Mouse (Mus musculus) 3134 (cell line): ENCODE results near the gene Bcorl1.
"Not testable (repeated sequence)": the region's sequence is repeated elsewhere in the genome, so short reads cannot be mapped to it uniquely, and the experiment has no call there.

Experiments used
- DNase-seq: peaks from one replicate; pipeline ENCODE4 v3.0.0-alpha.2; 2011; ENCODE audit warnings: low spot score; ENCODE audit not compliant: insufficient read length; ENCODE audit errors: extremely low read depth

Bcorl1 gene

DNA sequence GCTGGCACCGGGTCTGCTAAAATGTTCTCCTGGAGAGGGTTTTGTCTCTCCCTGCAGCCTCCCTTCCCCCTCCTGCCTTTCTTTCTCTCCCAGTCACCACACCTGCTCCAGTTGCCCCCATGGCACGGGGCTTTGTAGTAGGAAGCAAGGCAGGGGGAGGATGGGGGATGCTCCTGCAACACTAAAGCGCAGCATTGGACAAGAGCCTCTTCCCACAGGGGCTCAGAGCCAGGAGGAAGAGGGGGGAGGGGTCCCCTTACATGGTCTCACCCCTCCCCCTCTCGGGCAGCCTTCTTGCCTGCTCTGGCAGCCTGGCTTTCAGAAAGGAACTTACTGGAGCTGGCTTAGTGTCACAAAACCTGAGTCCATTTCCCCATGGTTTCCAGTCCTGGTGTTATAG lies 44.8 kb downstream of the Bcorl1 start:
- no peak for DNase-seq

DNA sequence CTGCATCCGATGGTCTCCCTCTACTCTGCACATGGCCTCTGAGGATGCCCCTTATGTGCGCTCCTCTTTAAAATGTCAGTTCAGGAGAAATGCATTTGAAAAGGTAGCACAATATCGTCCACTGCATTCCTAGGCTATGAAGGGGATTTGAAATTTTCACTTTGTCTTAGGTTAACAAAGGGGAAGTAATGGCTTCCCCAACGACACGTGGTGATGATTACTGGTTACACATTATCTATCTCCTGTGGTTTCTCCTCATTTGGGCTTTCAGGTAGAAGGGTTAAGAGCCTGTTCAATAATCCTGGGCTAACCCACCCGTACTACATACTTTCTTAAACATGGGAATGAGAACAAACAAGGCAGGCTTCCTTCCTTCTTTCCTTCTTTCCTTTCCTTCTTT lies 48.2 kb downstream of the Bcorl1 start:
- DNase-seq = no peak

DNA sequence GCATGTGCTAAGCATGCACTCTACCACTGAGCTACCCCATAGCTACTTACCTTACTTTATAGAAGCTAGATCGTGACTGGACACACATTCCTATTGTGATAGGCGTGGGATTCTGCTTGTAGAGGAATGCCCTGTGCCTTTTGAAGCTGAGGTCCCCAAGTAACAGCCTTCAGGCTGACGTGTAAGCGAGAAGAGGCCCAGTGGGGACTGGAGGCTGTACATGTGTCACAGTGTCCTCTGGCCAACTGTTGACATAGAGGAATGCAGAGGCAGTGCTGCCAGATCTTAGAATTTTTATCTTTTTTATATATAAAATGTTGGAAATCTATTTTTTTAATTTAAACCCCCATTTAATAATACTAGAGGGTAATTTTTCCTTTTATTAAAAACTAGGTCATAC lies 58.8 kb downstream of the Bcorl1 start:
- DNase-seq = no peak

DNA sequence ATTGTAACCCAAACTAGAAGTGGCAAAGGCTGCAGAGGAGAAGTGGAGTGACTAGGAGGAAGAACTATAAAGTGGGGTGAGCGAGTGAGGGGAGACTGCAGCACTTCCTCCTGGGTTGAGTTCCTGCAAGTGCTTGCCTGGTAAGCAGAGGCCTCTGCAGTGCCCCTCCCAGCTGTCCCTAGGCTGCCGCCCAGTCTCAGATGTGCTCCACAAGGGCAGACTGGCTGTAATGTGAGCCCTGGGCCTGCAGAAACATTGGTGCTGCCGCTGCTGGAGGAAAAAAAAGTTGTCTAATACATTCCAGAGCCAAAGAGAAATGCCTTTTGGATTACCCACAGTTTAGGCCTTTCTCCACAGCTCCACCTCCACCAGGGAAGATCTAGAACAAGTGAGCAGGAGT lies 64.0 kb downstream of the Bcorl1 start:
- peak; percentile 55 for DNase-seq

DNA sequence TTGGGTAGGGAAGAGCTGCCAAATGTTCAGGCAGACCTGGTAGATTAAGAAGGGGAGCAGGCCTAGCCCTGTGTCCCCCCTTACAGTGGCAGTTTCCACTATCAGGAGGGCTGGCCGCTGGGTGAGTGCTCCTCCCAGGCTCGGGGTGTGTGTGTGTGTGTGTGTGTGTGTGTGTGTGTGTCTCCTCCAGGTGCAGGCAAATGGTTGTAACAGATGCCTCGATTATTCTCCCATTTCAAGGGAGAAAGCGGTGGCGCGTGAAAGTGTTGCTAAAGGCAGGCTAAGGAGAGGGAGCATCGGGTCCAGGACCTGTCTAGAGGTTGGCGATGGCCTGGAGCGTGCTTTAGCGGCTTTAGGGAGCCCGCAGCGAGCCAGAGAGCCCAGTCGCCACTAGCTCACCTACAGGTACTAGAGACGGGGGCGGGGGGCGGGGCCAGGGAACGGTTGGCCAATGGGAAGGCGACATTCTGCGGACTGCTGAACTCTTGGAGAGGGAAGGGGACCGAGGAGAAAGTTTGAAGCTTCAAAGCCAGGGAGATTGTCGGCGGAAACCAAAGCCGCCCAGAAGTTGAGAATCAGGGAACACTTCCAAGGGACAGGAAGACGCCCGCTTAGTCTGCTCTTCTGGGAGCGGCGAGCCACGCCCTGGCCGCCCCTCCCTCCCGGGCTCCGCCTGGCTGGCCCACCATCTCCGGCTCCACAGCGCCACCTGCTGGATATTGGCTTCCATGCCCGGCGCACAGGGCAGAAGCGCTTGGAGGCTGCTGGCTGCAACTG lies 68.6 kb downstream of the Bcorl1 start:
- DNase-seq = peak; percentile 84

DNA sequence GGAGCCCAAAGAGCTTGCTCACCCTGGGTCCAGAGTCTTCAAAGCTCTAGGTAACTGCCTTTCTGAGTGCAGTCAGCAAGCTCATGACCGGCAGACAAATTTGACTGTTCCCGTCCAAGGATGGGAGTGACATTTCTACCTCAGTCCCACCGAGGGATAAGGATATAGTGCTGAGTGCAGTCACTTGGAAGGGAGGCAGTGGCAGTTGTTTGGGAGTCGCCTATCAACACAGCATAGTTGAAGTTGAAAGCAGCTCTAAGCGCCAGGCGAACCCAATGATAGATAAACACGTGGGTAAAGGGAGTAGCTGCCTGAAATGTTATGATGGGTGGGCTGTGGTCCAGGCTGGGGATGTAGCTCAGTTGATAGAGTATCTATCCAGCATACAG lies 69.2 kb downstream of the Bcorl1 start:
- no peak for DNase-seq

DNA sequence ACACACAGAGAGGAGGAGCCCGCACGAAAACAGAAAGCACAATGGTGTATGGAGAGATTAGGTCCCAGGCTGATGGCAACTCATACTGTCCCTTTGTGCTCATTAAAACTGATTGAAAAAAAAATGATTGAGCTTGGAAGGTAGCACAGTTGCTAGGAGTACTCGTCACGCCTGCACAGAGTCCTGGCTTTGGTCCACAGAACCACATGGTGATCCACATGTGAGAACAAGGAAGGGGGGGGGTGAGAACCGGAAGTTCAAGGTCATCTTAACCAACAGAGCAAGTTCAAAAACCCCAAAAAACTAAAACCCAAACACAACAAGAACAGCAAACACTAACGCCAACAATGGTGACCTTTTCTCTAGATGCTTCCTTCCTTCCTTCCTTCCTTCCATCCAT lies 71.5 kb downstream of the Bcorl1 start:
- DNase-seq = no peak

DNA sequence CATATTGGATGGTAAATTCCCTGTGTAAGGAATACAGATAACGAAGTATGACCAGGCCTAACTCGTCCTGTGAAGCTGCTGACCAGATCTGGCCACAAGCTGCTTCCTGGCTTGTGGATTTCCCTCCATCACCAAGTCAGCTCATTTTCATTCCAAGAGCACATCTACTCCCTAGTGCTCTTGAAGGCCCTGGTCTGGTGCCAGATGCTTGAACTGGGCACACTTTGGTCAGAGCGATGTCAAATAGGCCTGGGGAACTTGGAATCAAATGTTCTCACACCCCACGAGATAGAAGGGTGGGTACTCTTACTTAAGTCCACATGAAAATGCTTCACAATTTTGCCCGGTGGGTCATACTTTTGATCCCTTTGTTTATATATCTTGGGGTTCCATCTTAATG lies 73.1 kb downstream of the Bcorl1 start:
- DNase-seq = no peak

DNA sequence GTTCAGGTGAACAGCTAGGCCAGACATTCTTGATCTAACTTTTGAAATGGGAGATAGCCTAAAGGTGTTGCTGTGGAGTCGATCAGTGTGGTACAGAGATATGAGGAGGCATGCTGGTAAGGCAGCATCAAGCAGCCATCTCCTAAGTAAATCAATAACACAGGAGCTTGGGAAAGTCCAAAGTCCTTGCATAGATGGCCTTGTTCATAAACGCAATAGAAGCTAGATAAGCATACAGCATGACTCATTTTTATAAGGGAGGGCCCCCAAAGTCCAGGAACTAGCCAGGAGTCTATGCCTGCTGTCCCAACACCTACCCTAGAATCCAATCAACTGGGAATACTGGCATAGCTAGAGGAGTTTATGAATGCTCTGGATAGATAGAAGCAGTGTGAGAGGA lies 77.3 kb downstream of the Bcorl1 start:
- DNase-seq = no peak

DNA sequence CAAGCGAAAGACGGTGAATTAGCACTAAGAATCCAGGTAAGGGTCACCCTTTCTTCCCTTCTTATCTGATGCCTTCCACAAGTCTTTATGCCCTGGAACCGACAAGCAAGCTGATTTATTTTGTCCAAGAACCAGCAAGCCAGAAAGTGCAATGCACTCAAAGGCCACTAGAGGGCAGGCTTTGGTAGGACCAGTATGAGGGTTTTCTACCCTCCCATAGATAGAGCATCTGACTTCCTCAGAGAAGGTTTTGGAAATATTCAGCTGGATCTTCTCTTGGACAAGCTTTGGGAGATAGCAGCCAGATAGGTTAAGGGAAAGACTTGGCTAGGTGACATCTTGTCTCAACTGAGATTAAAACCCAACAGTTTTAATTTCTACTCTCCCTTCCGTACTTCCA lies 81.8 kb downstream of the Bcorl1 start:
- DNase-seq = no peak

DNA sequence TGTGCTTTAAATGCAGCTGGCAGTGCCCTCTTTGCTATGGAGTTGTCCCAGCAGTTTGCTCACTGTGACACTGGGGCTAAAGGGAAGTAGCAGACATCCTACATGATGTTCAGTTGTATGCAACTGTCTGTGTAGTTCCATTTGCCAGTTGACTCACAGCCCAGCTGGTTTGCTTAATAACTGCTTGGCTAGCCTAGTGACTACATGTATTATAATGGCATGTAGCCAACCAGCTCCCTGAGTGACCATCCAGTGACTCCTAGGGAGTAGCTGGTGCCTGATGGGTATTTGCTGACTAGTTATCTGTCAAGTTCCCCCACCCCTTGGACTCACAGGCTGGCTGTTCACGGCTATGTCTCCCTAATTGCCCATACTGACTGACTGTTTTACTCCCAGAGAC lies 82.5 kb downstream of the Bcorl1 start:
- DNase-seq = peak; percentile 39

DNA sequence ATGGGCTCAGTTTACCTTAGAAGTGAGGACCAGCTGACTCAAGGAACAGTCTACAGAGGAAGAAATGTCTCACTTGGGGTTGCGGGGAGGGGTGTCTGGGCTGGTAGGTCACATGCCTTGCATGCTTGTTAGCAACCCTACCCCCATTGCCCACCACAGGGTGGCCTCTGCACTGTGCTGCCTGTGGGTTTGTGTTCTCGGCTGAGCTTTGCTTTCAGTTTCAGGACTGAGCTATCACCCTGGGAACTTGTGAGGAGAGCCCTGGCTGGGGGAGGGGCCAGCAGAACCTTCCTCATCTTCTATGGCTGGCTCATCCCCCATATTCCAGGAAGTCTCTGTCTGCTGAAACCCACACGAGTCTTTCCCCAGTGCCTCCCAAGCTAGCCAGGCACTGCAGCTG lies 83.4 kb downstream of the Bcorl1 start:
- DNase-seq = no peak

DNA sequence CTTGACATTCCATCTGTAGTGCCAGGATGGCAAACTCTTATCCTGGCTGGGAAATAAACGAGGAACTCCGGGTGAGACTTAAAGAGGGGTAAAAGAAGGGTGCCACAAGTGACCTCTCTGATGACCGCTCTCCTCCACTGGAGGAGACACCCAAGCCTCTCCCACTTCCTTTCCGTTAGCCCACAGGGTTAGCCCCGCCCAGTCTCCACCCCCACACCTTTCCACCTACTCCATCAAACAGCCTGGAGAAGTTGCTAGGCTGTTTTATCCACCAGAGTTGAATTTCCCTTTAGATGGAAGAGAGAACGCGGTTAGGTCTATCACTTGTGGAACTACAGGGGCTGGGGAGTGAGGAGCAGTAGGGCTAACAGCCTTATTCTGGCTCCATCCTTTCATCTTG lies 84.1 kb downstream of the Bcorl1 start:
- no peak for DNase-seq

DNA sequence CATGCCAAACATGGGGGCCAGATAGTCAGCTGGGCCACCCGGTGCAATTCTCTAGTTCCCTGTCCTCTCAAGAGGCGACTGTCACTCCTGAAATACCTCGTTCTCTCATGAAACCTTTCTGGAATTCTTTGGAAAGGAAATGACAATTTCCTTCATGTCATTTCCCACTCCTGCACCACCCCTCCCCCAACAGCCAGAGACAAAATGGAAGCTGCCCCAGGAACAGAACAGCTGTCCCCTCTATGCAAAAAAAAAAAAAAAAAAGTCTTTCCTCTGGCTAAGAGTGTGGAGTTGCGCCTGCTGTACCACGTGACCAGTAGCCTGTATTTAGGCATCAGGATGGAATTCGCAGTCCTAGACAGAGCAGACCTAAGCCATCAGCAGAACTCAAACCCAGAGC lies 87.1 kb downstream of the Bcorl1 start:
- DNase-seq = no peak

DNA sequence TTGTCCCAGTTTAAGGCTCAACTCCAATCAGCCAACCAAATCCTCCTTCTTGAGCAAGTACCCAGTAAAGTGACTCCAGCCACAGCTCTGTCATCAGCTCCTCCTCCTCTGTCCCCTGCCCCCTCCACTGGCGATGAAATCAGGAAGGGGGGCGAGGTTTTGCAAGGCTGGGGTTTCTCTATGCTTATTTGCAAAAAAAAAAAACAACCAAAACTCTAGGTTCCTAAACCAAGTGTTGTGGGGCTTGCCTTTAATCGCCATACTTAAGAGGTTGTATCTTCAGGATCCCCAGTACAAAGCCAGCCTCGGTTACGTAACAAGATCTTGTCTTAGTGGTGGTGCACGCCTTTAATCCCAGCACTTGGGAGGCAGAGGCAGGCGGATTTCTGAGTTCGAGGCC lies 87.5 kb downstream of the Bcorl1 start:
- no peak for DNase-seq

DNA sequence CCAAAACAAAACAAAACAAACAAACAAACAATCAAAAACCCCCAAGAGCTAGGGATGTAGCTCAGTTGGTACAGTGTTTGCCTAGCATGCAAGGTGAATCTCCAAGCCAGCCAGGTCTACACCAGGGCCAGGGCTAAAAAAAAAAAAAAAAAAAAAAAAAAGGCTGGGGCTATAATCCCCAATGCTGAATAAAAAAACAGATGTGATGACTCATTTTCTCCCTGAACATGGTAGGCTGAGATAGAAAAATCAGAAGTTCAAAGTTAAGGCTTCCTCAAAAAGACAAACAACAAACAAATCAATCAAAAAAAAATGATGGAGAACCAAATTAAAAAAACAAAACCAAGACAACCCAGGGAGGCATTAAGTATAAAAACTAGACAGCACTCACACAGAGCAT lies 87.9 kb downstream of the Bcorl1 start:
- DNase-seq = no peak

DNA sequence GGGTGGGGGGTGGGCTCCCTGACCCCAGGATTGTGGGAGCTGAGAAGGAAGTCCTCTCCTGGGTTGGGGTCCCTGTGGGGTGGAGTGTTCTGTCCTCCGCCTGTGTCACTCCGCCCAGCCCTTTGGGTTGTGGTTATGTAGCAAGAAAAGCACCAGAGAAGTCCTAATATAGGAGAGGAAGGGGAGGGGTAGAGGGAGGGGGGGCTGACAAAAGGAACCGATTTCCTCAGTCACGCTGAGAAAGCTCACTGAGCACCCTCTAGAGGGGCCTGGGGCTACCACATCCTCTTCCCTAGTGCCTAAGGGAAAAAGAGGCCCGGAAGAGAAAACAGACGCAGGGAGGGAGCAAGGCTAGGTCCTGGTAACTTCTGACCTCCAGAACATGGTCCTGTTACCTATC lies 88.4 kb downstream of the Bcorl1 start:
- DNase-seq = no peak

DNA sequence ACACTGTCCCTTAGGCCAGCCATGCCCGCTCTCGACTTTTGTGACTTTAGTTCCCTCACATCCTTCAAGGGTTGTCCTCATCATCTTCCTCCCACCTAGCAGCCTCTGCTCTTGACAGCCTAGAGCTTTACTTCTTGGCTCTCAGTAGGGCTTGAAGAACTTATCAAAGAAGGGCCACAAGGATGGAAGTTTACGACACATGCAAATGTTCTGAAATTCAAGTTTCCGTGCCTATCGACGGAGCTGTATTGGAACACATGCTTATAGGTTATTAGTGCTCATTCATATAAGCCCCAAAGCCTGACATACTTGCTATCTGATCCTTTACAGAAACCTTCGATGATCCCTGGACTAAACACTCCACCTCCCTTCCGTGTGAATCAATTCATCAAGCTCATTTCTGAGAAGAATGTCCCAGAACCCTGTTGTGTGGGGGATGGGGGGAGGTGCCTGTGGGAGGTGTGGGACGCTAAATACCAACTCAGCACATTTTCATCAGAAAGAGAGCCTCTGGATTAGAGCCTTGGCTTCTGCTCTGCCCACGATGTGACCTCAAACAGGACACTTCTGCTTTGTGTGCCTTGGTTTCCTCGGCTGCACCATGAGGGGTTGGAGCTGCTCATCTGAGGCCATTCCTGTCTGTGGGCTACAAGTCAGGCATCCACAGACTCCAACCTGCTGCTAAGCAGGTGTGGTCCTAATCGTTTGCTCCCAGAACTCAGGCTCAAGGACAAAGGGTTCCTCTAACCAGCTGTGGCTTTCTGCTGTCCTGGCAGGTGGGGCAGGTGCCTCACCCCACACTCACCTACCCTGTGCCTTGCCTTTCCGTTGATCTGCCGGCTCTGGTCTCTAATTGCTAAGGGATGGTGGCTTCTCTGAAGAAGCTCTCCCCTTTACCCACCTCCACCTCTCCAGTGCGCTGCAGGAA lies 91.7 kb downstream of the Bcorl1 start:
- no peak for DNase-seq

DNA sequence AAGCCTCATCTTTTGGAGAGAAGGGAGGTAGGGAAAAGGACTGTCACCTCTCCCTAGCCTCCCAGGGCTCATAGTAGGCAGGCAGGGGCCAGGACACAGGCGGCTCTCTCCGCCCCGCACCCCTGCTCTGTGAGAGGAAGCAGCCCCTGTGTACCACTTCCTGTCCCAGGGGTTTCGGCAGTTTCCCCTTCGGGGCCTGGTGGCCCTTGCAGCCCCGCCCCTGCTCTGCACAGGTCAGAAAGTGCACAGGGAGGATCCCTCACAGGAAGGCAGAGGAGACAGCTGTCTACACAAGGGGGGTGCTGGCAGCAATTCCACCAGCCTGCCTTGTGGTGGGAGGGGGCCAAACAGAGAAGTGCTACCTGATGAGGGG lies 92.4 kb downstream of the Bcorl1 start:
- no peak for DNase-seq

DNA sequence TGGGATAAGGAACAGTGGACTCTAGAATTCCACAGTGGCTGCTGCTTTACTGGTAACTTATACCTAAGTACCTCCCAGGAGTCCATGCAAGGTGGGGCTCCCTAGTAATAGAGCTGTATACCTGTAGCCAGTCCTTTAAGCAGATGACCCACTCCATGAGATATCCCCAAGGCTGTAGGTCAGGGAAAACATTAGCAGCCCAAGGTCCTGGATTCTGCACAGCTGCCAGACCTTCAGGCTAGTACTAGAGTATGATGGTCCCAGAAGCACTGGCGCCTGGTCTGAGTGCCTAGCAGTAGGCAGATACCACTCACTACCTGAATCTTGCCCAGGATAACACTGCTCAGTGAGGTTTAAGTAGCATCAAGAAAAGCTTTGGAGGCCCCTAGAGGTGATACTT lies 93.1 kb downstream of the Bcorl1 start:
- no peak for DNase-seq

DNA sequence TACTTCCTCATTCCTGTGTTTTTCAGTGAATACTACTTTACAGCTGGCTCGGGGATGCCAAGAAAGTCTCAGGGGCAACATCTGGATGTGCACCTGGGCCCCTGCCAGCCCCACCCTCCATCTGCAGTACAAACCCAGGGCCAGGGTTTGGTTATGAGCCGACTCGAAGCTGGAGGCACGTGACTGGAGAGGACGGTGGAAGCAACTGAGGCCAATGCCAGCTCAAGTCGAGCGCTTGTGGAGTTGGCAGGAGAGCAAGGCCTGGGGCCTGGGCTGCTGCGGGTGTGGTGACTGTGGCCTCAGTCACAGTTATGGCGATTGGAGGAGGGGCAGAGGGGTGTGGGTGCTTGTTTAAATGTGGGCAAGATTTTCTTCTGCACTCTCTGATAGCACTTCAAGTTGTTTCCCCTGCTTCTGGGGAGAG lies 94.3 kb downstream of the Bcorl1 start:
- peak; percentile 80 for DNase-seq

DNA sequence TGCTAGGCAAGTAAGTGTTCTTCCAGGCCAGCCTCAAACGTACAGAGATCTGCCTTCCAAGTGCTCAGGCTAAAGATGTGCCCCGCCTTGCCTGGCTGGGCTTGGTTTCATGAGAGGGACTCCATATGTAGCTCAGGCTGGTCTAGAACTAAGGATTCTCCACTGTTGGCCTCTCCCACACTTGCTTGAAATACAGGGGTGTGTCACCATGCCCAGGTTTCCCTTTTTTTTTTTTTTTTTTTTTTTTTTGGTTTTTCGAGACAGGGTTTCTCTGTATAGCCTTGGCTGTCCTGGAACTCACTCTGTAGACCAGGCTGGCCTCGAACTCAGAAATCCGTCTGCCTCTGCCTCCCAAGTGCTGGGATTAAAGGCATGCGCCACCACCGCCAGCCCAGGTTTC lies 94.9 kb downstream of the Bcorl1 start:
- DNase-seq = not testable (repeated sequence)
